Mouse (Mus musculus): Measurements from ENCODE around the gene Cplx1.

Cplx1 gene

DNA sequence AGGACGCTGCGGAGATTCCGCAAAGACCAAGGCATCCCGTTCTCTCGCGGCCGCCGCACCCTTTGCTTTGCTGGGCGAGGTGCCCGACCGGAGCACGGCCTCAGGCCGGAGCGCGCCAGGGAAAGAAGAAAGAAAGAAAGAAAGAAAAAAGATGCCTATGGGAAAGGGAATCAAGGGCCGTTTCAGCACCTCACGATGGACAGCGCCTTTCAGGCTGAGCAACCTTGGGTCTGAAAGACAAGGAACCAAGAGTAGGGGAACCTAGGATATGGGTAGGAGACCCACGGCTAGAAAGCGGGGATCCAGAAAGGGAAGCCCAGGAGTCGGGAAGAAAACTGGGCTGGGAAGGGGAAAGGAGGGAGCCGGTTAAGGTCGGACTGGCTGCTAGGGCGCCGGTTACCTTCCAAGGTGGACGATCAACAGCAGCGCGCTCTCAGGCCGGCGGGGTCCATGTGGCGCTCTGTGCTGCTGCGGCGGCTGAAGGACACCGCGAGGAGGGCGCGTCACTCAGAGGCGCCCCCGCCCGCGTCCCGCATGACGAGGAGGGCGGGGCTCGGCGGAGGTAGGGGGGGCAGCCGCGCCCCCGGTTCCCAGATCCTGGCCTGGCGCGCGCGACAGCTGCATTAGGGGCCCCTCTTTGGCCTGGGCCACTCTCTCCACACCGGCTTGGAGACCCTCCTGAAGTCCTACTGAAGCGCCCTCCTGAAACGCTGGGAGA, at the start of gene Cplx1:
Gene Cplx1, minus strand, starts transcription at position 536 of the 718 bp plus-strand sequence.
- DNase-seq: no peak

DNA sequence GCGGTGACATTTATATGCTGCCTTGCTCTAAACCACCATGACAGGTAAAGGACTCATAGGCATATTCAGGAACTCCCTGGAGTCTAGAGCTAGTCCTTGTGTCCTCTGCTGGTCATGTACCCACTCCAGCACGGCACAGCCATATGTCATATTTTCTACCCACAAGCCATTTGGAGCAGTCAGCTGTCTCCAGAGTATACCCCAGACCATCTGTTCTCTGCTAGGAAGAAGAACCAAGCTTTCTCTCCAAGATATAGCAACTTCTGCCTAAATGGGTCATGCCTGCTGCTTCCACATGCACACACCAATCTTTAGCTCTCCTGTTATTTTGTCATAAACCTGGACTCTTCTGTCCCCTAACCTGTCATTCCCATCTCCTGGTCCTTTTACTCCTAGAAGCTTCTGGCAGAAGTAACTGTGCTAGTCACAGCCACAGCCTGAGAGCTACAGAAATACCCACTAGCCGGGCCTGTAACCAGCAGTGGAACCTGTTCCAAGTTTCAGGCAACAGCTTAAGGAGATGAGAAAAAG, 31.6 kb upstream of the Cplx1 start:
- DNase-seq: no peak

DNA sequence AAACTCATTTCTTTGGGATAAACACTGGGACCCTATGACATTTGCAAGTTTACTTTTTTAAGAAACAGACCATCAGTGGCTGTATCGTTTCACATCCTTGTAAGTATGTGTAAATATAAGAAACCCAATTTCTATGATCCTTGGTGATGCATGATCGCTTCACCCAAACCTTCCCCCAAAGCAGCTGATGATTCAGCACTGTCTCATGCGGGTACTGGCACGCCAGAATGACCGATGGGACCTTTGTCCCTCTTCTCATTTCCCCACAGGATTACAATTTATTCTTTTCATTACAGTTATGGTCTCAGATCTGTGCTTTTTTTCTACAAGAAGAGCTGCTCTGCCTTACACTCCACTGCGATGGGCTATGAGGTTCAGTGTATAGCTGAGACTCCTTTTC, 23.2 kb upstream of the Cplx1 start:
- no peak for DNase-seq

DNA sequence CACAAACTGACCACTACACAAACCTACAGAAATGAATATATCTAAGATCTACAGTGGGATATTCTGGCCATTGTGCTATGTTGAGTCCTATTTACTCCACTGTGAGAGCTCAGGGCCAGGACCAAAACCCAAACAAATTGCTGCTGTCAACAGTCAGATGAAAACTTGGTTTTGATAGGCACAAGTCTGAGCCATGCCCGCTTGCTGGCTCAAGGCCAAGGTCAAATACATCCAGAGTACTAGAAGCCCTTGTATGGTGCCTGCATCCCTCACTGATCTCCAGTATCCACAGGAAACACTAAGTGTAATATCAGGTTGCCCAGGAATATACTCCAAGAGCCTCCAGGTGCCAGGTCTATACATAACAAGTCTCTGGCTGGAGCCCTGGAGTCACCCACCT, 21.2 kb upstream of the Cplx1 start:
- no peak for DNase-seq

DNA sequence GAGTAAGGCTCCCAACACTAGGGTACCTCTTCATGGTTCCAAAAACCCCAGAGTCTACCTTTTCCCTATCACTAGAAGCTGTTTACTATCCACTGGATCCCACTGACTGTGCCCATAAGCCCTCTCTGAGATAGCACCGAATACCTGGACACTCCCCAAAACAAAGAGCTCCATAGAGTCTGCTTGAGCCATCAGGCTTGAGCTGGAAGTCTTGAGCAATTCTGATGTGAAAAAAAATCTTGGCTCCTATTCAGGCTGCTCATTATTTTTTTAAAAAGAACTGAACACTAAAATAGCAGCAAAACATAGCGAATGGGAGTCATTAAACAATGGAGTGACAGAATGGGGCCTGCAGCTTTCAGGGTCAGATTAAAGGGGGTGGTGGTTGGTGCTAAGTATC, 17.3 kb upstream of the Cplx1 start:
- no peak for DNase-seq

DNA sequence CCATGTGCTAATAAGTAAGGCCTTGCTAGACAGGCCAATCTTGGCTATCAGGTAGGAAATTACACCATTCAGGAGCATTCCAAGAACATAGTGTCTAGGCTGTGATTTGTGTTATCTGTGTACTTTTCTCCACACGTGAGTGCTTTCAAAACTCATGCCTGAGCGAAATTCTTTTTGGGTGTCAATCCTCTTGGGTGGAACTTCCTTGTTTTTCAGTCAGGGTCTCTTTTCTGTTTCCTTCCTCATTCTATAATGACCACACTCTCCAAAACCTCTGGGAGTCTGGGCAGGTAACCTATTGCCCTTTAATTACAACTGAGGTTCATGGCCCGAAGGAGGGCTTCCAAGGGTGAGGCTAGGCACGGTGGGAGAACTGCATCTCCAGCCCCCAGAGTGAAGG, 16.7 kb upstream of the Cplx1 start:
- no peak for DNase-seq

DNA sequence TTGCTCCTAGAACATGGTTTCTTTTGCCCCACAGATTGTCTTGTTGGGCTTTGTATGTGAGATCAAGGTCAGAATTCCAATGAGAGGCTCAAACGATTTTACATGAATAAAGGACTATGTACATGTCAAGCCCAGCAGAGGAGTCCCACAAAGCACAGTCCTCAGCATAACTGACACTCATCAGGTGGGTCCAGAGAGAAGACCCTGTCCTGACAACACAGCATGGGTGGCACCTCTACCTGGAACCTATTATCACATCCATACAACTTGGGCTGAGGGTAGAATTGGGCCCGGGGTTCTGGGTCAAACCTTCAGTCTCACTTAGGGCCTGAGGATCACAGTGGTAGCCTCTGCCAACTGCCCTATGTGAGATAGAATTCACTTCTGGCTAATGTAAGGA, 15.6 kb upstream of the Cplx1 start:
- DNase-seq: no peak

DNA sequence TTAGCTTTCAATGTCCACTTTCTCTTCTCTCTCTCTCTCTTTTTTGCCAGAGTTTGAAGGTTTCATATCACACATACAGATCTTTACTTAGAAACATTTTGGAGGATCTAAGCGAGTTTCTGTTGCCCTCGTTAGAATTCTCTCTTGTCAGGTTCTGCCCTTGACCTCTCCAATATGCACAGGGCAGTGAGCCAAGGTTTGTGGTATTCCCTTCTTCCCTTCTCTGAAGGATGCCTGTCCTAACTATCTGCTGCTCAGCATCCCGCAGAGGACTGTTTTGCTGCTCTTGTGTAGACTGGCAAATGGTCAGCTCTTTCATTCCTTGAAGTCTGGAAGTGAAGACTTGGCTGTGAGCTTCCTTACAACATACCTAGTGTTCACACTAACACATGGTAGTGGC, 14.5 kb upstream of the Cplx1 start:
- no peak for DNase-seq

DNA sequence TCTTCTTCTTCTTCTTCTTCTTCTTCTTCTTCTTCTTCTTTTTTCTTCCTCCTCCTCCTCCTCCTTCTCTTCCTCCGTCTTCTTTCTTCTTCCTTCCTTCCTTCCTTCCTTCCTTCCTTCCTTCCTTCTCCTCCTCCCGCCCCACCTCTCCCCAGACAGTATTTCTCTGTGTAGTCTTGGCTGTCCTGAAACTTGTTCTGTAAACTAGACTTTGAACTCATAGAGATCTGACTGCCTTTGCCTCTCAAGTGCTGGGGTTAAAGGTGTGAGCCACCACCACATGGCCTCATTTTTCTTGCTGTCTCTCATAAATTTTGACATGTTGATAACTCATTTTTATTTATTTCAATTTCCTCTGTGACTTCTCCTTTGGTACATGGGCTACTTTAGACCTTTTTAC, 12.7 kb upstream of the Cplx1 start:
- DNase-seq: no peak

DNA sequence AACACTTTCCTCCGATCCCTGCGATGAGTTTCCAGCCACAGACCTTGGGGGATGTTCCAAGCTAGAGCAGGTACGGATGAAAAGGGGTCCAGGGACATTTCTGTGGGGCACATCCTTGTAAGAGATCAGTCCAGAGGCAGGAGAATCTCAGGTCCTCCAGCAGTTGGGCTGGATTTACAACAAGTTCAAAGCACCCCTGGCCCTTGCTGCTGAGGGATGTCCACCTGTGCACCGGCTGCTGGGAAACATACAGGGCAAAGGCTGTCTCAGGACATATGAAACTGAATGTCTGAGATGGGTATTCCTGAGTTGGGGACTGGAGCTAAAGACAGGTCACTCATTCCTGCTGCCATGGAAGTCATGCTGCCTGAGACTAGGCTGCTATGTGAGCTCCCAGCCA, 7.2 kb upstream of the Cplx1 start:
- no peak for DNase-seq

DNA sequence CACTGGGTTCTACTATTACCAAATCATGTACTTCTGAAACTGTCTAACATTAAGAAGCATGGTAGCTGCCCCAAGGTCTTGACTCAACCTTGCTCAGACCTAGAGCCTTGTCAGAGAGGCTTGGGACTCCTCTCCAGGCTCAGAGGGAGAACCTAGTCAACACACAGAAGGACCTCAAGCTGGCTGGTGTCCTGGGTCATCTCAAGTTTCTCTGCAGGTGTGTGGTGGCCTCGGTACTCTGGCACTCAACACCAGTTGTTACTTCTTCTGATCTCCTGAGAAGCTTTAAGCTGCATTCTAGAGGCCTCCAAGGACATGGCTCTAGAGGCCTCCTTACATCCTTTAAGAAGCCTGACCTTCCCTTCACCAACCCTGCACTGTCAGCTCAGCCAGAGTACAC, 4.2 kb upstream of the Cplx1 start:
- no peak for DNase-seq

DNA sequence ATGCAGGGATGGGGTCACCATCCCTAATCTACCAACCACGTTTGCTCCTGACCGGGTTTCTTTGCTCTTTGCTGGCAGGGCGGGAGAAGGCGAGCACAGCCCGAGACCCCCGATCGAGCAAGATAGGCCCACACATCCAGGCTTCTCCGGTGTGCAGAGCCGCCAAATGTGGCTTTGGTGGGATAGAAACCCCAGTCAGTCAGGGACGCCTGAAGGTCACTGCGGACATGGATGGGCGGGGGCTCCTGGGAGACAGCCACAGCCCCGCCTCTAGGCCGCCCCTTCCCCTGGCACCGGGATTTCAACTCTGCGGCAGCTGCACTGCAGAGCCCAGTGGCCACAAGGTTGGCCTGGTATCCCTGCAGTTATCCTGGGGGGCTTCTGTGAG, 377 bp upstream of the Cplx1 start:
- DNase-seq: no peak

DNA sequence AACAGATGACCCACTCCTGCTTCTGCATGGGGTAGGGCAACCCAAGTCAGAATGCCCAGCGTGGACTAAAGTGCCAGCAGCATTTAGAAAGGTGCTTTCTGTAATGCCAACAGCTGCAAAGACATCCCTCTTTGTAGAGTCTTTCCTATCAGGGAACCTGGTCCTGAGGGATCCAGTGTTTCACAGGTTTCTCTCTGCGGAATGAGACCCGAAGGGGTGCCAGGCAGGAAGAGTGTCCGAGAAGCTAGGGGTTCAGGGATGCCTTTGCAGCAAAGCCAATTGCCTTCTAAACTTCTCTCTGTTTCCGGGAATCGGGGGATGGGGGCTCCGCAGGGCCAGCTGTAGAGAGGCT, 711 bp downstream of the Cplx1 start:
- no peak for DNase-seq

DNA sequence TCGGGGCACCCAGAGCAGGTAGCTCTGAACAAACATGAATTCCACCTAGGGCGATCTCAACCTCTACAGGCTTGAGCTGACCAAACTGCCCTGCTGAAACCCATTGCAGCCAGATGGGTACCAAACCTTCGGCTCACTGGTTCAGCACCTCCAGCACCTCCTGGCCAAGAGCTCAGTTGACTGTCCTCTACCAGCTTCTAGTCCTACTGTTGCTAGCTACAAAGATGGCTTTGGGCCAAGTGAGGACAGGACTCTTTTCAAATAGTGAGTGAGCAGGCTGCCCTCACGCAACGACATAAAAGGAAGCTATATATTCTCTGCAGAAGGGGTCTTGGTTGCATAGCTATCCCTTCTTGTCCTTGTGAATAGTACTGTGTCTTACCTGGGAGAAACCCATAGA, 2.2 kb downstream of the Cplx1 start:
- DNase-seq: no peak

DNA sequence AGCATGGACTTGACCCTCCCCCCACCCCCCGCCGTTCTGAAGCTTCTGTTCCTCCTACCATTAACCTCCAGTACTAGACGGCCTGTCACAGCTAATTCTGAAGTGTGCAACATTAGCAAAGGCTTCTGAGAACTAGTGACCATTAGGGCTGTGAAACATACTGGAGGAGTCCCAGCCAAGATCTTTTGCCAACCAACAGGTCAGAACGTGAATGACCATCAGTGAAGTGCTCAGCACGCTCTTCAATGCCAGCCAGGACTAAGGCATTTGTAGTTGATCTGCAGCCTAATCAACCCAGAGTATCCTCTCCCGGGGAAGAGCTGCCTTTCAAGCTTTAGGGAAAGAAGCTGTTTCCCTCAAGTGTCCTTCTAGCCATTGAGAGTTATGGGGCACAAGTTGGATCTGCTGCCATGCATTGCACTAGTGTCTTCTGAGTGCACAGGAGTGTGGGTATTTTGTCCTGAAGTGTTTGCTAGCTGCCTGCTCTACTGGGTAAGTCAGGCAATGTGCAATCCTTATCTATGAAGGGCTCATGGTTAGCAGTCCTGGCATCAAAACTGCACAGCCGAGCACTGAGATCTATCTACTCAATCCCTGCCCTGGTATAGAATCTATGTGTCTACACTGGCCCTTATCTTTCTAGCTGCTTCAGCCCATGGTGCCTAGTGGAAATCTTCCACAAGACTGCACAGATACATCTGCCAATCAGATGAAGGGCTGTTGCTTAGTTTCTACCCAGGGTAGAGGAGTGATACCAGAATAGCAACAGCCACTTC, 6.1 kb downstream of the Cplx1 start:
- no peak for DNase-seq

DNA sequence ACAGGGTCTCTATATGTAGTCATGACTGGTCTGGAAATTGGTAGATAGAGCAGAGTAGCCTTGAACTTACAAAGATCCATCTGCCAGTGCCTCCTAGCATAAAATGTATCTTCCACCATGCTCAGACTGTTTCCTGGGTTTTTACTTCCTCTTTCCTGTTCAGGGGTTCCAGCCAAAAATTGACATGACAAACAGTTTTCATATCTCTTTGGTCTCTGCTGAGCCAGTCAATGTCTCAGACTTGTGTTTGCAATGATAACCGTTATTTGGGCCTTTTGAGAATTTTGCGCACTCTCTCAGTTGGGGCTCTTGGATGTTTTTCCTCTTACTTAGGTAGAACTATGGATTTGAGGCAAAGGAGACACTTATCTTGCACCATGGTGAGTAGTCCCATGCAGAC, 15.6 kb downstream of the Cplx1 start:
- no peak for DNase-seq

DNA sequence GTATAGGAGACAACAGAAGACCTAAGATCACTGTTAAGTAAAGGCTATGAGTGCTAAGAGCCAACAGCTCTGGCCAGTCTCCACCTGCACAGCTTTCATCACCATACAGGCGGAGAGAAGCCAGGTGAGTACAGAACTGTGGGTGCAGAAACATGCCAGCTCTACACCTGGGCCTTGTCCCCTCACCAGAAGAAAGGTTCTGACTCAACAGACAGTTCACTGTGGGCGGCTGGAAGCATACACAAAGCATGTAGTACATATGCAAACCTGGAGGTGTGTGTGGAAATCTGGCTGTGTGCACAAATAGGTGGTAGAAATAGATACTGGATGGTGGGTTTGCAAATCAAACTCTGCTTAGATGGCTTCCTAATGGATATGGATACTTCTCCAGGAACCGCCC, 27.2 kb downstream of the Cplx1 start:
- no peak for DNase-seq

DNA sequence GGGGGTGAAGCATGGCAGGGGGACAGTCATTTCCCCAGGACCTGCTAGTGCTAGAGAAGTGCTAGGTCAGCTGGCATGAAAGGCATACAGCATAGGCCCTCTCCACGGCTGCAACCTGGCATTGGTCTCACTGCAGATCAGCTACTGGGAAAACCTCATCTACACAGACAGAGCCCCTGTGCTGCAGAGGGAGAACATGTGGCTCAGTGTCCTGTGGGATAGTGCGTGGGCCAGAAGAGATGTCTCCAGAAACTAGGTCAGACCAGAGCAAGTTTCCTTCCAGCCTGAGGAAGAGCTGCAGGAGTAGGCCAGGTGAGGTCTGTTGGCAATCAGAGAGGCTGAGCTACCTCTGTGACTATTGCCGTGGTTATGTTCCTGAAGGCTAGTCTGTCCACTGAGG, 27.9 kb downstream of the Cplx1 start:
- DNase-seq: no peak

DNA sequence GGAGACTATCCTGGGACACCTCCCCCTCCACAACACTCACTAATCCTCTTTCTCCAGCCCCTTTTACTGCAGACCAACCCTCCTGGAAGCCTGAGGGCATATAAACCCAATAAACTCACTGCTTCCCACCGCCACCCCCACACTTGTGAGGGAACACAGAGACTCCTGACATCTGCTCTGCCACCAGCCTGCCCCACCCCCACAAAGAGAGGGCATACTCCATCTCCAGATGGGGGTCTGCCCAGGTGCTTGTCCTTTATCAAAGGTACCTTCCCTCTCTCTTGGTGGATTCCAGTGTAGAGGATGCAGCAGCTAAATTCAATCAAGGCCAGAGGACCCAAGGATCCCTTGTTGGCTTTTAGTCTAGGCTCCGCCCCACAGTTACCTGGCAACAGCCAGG, 28.8 kb downstream of the Cplx1 start:
- DNase-seq: no peak

DNA sequence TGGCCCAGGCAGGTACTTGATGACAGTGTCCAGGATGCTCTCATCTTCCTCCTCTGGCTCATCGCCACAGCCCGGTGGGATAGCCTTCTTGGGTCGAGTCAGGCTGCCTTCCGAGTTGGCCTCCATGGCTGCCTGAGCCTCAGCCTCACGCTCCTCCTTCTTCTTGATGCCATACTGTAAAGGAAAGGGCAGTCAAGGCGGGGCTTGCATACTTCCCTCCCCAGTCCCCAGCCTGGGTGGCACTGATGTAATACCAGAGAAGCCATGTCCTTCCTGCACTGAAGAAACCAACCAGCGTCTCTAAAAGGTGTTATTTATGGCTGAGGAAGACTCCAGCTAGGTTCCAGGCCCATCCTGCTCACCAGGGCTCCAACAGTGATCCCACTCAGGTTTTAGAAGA, 29.7 kb downstream of the Cplx1 start:
- DNase-seq: no peak

DNA sequence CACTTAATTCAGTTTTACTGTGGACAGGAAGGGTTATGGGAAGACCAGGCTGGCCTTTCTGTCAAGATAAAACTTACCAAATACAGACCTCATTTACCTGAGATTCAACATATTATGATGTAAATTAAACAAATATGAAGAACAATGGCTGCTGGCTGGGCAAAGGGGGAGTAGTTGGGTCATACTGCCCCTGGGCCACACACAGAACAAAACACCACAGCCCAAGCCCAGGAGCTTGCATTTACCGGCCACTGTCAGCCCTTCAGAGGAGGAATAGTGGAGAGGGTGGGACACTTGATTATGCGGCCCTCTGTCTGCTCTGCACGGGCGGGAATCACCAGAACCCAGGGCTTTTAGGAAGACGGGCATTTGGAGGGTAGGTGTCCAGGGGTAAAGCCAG, 30.9 kb downstream of the Cplx1 start:
- DNase-seq: no peak

DNA sequence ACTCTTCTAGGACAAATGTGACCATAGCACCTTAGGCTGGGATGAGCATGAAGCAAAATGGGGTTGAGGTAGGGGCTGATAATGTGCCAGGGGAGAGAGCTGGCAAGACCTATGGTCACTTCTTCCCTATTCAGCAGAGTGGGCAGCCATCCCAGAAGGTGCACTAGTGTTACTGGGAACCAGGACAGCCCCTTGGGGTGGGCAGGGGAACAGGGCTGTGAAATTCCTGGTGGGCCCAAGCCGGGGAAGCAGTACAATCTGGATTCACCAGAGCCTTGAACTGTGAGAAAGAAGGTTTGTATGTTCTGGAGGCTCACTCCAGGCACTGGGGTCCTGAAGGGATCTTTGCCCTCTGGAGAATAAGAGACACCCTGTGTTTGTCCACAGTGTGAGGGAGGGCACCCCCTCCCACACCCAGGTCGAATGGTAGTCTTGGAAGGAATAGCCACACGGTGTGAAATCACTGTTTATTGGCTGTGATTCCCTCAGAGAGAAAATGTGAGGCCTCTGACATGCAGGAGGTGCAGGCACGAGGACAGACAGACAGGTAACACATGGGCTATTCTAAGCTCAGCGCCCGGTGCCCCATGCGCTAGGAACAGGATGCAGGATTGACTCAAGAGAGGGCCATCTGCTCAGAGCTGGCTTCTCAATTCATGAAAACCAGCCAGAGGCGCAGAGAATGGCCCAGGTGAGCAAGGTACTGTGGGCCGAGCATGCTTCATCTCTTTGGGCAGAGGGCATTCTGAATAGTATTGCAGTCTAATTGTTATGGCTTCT, 31.5 kb downstream of the Cplx1 start:
- no peak for DNase-seq

DNA sequence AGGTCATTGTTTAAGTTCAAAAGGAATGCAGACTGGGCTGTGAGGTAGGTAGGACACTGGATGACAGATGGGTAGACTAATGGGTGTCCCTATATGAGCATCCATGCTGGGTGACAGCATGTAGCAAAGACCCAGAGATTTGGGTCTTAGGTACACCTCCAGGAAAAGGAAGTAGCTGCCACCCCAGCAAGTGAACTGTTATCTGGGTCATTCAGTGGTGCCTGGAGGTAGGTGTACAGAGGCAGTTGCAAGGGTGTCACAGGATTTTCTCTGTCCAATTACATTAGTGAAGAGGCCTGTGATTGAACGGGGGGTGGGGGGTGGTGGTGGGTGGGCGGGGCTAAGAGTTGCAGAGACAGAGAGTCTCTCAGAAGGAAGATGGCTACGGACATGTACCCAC, 33.2 kb downstream of the Cplx1 start:
- DNase-seq: no peak

All from thymus, postnatal 36 days (tissue).